Mouse (Mus musculus): ENCODE measurements around the gene Tmprss13. TPM values are rescaled to one million over a fixed set of nuclear protein-coding genes. Genes with fewer than 3 reads are reported as not detected.

Gene Tmprss13
- total and polyA plus RNA-seq, 3 experiments = not detected

- Histone ChIP-seq H3K4me1 (ENCODE audit: control insufficient read depth in 1 of 2, insufficient read depth in 2 of 2) (peaks cover 0 to 6% of the 10 kb centered on the region in 2 experiments; a peak in 3 of 4 replicates), H3K9ac (ENCODE audit: insufficient read depth, low read depth) (no peak overlapping the region), H3K4me2 (ENCODE audit: insufficient read depth, low read depth, poor library complexity, severe bottlenecking) (no peak overlapping the region), H3K27me3 (replicated peaks) (peaks cover 2% of the 10 kb centered on the region), H3K79me2 (replicated peaks; ENCODE audit: control insufficient read depth, extremely low read depth, insufficient read depth, poor library complexity, severe bottlenecking) (no peaks in the 10 kb centered on the region), H3K36me3 (replicated peaks in 1 of 2; ENCODE audit: control insufficient read depth in 1 of 2, insufficient read depth in 1 of 2, low read length in 1 of 2) (no peaks in the 10 kb centered on the region), H3K27ac (ENCODE audit: insufficient read depth, low read depth) (no peak overlapping the region), H3K9me3 (replicated peaks; ENCODE audit: low read length) (no peaks in the 10 kb centered on the region), H3K4me3 (replicated peaks in 1 of 3; ENCODE audit: low read depth in 2 of 3, low read length in 2 of 3, poor library complexity in 1 of 3) (no peak overlapping the region)
- dilution Hi-C loops (cut with MboI; ENCODE audit: extremely low pct_ligation_motif_present, extremely low pct_unique_long_range_greater_than_20kb, low sequenced_read_pairs) (no loop called here), in situ Hi-C loops (cut with MboI; ENCODE audit: low pct_ligation_motif_present, low pct_unique_long_range_greater_than_20kb, low sequenced_read_pairs) (loop anchor here (5.0 to 25.0 kb wide), 2 partner anchors 167 to 377 kb away; partner anchors contain the start of gene Cd3e)
- no peak for DNase-seq (ENCODE audit: extremely low read depth)
- TF ChIP-seq TCF12 (IDR thresholded peaks at IDR 0.05; ENCODE audit: low read depth, low read length) = no peak
- no peak for TF ChIP-seq ZC3H11A (IDR thresholded peaks at IDR 0.05; ENCODE audit: low read depth, low read length)
- no peak for TF ChIP-seq HCFC1 (IDR thresholded peaks at IDR 0.05; ENCODE audit: low read depth, low read length)
- TF ChIP-seq MAX (IDR thresholded peaks at IDR 0.05; ENCODE audit: low read length) = no peak
- no peak for TF ChIP-seq RAD21 (IDR thresholded peaks at IDR 0.05; ENCODE audit: low read depth, low read length)
- TF ChIP-seq CTCF (conservative IDR thresholded peaks at IDR 0.05 in 1 of 2, IDR thresholded peaks at IDR 0.05 in 1 of 2; ENCODE audit: low read depth in 2 of 2, low read length in 2 of 2) = no peak
- TF ChIP-seq TBP (conservative IDR thresholded peaks at IDR 0.05; ENCODE audit: low read depth, low read length) = no peak
- TF ChIP-seq POLR2A (IDR thresholded peaks at IDR 0.05; ENCODE audit: low read depth, low read length) = no peak
- no peak for TF ChIP-seq POLR2AphosphoS2 (IDR thresholded peaks at IDR 0.05; ENCODE audit: low read depth, low read length)
- TF ChIP-seq IRF4 (IDR thresholded peaks at IDR 0.05; ENCODE audit: low read depth, low read length) = no peak
- TF ChIP-seq EP300 (IDR thresholded peaks at IDR 0.05; ENCODE audit: low read length) = no peak
- no peak for TF ChIP-seq E2F4 (IDR thresholded peaks at IDR 0.05; ENCODE audit: insufficient replicate concordance, low read depth, low read length)
- TF ChIP-seq ZNF384 (IDR thresholded peaks at IDR 0.05; ENCODE audit: low read depth, low read length) = no peak
- no peak for TF ChIP-seq GABPA (IDR thresholded peaks at IDR 0.05; ENCODE audit: insufficient replicate concordance, low read depth, low read length)
- no peak for TF ChIP-seq SIN3A (IDR thresholded peaks at IDR 0.05; ENCODE audit: low read length)
- TF ChIP-seq NELFE (IDR thresholded peaks at IDR 0.05; ENCODE audit: low read depth, low read length) = no peak
- no peak for TF ChIP-seq USF1 (IDR thresholded peaks at IDR 0.05; ENCODE audit: low read depth, low read length)
- no peak for TF ChIP-seq SMC3 (IDR thresholded peaks at IDR 0.05; ENCODE audit: low read depth, low read length)
These were observed 70.7 kb downstream of the Tmprss13 start for GRCm38 (mm10) chr9:45389596-45389995.

DNA sequence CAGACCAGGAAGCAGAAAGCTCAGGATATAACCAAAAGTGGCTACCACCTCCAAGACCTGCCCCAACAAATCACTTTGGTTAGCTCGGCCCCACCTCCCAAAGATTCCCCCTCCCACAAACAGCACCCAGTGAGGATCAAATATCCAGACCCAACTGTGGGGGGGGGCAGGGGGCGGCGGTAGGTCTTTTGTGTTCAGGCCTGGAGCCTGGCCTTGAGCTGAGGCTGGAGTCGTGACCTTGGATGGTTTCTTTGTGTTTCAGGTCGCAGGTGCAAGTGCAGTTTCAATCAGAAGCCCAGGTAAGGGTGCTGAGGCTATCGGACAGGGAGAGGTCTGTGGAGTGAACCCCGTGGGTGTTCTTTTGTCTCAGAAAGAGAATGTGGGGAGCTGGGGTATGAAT is 72.4 kb downstream of the Tmprss13 start:
- dilution Hi-C loops (cut with MboI; ENCODE audit: extremely low pct_ligation_motif_present, extremely low pct_unique_long_range_greater_than_20kb, low sequenced_read_pairs) (no loop called here), in situ Hi-C loops (cut with MboI; ENCODE audit: low pct_ligation_motif_present, low pct_unique_long_range_greater_than_20kb, low sequenced_read_pairs) (loop anchor here (5.0 to 25.0 kb wide), 2 partner anchors 89 to 379 kb away; partner anchors contain the start of gene Cd3e)
- TF ChIP-seq ZNF384 (IDR thresholded peaks at IDR 0.05; ENCODE audit: low read depth, low read length) (no peak), E2F4 (IDR thresholded peaks at IDR 0.05; ENCODE audit: insufficient replicate concordance, low read depth, low read length) (no peak), RCOR1 (conservative IDR thresholded peaks at IDR 0.05; ENCODE audit: low read depth, low read length) (no peak), POLR2AphosphoS2 (IDR thresholded peaks at IDR 0.05; ENCODE audit: low read depth, low read length) (no peak), MXI1 (IDR thresholded peaks at IDR 0.05; ENCODE audit: low read depth, low read length) (no peak), MAX (IDR thresholded peaks at IDR 0.05; ENCODE audit: low read length) (no peak), CHD2 (IDR thresholded peaks at IDR 0.05; ENCODE audit: low read length) (no peak), CHD1 (IDR thresholded peaks at IDR 0.05; ENCODE audit: low read depth, low read length) (no peak), EP300 (IDR thresholded peaks at IDR 0.05; ENCODE audit: low read length) (no peak), TCF12 (IDR thresholded peaks at IDR 0.05; ENCODE audit: low read depth, low read length) (no peak), SMC3 (IDR thresholded peaks at IDR 0.05; ENCODE audit: low read depth, low read length) (no peak), SIN3A (IDR thresholded peaks at IDR 0.05; ENCODE audit: low read length) (no peak), GABPA (IDR thresholded peaks at IDR 0.05; ENCODE audit: insufficient replicate concordance, low read depth, low read length) (no peak), ZKSCAN1 (IDR thresholded peaks at IDR 0.05; ENCODE audit: borderline replicate concordance, low read depth, low read length) (no peak), JUND (conservative IDR thresholded peaks at IDR 0.05; ENCODE audit: low read depth, low read length) (no peak)
- Histone ChIP-seq H3K36me3 (replicated peaks in 1 of 2; ENCODE audit: control insufficient read depth in 1 of 2, insufficient read depth in 1 of 2, low read length in 1 of 2) (no peaks in the 10 kb centered on the region), H3K4me3 (replicated peaks in 1 of 3; ENCODE audit: low read depth in 2 of 3, low read length in 2 of 3, poor library complexity in 1 of 3) (no peak overlapping the region), H3K9me3 (replicated peaks; ENCODE audit: low read length) (no peaks in the 10 kb centered on the region), H3K4me2 (ENCODE audit: insufficient read depth, low read depth, poor library complexity, severe bottlenecking) (no peak overlapping the region), H3K27ac (ENCODE audit: insufficient read depth, low read depth) (no peak overlapping the region), H3K27me3 (replicated peaks) (peaks cover 9% of the 10 kb centered on the region), H3K79me2 (replicated peaks; ENCODE audit: control insufficient read depth, extremely low read depth, insufficient read depth, poor library complexity, severe bottlenecking) (no peaks in the 10 kb centered on the region), H3K9ac (ENCODE audit: insufficient read depth, low read depth) (no peak overlapping the region), H3K4me1 (ENCODE audit: control insufficient read depth in 1 of 2, insufficient read depth in 2 of 2) (peaks cover 0 to 6% of the 10 kb centered on the region in 2 experiments; a peak in 3 of 4 replicates)
- DNase-seq (ENCODE audit: extremely low read depth) = no peak

Data from CH12.LX (cell line).